Mouse (Mus musculus) forebrain, postnatal 0 days (tissue): ENCODE measurements at regions not wholly inside any gene's neighbourhood (a gene's known extent, or its start where the extent isn't known, plus 50 kb on each side); places are given as distances from the start of the nearest gene placed in this dataset.
A peak's percentile ranks its signal among the peaks of the same experiment; 100 is the strongest.

Experiments
- ATAC-seq: fragments of 200-750 bp; cut with Nextera tagmentation; 2 replicates; pipeline ENCODE4 v1.8.0; 2017; ENCODE audit warnings: mild to moderate bottlenecking, moderate library complexity
- DNase-seq: peaks from one replicate; pipeline ENCODE4 v3.0.0-alpha.2; 2015
- H3K27ac ChIP-seq: fragments of 300-500 bp; sonication (generic); 2 replicates; pipeline ENCODE4 v1.5.1; 2014; ENCODE audit warnings: low read depth, mild to moderate bottlenecking, antibody characterized with exemption, low read length, moderate library complexity, mixed read lengths
- H3K27me3 ChIP-seq: fragments of 300-500 bp; sonication (generic); 2 replicates; pipeline ENCODE4 v1.6.1; 2014; ENCODE audit warnings: mild to moderate bottlenecking, low read length, mixed read lengths; ENCODE audit not compliant: insufficient read depth
- H3K36me3 ChIP-seq: fragments of 300-500 bp; sonication (generic); 2 replicates; pipeline ENCODE4 v1.6.1; 2014; ENCODE audit warnings: mild to moderate bottlenecking, moderate library complexity; ENCODE audit not compliant: insufficient read depth
- H3K4me1 ChIP-seq: fragments of 300-500 bp; sonication (generic); 2 replicates; pipeline ENCODE4 v1.6.1; 2014; ENCODE audit warnings: antibody characterized with exemption; ENCODE audit not compliant: insufficient read depth
- H3K4me2 ChIP-seq: fragments of 300-500 bp; sonication (generic); 2 replicates; pipeline ENCODE4 v1.6.1; 2014; ENCODE audit warnings: low read depth, mild to moderate bottlenecking, moderate library complexity
- H3K4me3 ChIP-seq: fragments of 300-500 bp; sonication (generic); 2 replicates; pipeline ENCODE4 v1.5.1; 2014; ENCODE audit warnings: low read depth, low read length, mixed read lengths
- H3K9ac ChIP-seq: fragments of 300-500 bp; sonication (generic); 2 replicates; pipeline ENCODE4 v1.6.1; 2014; ENCODE audit warnings: mild to moderate bottlenecking
- H3K9me3 ChIP-seq: fragments of 300-500 bp; sonication (generic); 2 replicates; pipeline ENCODE4 v1.6.1; 2016; ENCODE audit warnings: low read length
- CTCF ChIP-seq: sonication (generic); IDR thresholded peaks from 2 replicates; pipeline ENCODE4 v1.5.1; 2016; ENCODE audit warnings: antibody characterized with exemption, control low read depth, low read depth
- WGBS: fragments of 180-500 bp; shearing (Covaris S2); extraction: QIAGEN DNeasy Blood & Tissue Kit; methylation state at CpG from one replicate; pipeline ENCODE4 v1.1.7; 2014; 5-methylcytosine and 5-hydroxymethylcytosine counted together

- DNase-seq (no peak), ATAC-seq (no peak)
- no peaks in the 10 kb centered on the region; the same call in 1 of the 2 replicates for H3K4me1 ChIP-seq
- WGBS = 30% methylated on average over 3 of the region's 3 CpGs
- H3K4me2 ChIP-seq = no peak overlapping the region
- H3K9me3 ChIP-seq = no peaks in the 10 kb centered on the region
- no peak for TF ChIP-seq CTCF
- no peak overlapping the region for H3K27ac ChIP-seq
- no peak overlapping the region for H3K9ac ChIP-seq
- H3K4me3 ChIP-seq = no peak overlapping the region
- H3K36me3 ChIP-seq = no peaks in the 10 kb centered on the region
- no peaks in the 10 kb centered on the region for H3K27me3 ChIP-seq
Observed at GRCm38 (mm10) chr3:137482546-137482945, 138.9 kb upstream of the Ddit4l start.

GRCm38 (mm10) chr3:137482971-137483370 lies 138.4 kb upstream of the Ddit4l start:
- Histone ChIP-seq H3K36me3 (no peaks in the 10 kb centered on the region), H3K9ac (no peak overlapping the region), H3K9me3 (no peaks in the 10 kb centered on the region), H3K4me1 (no peaks in the 10 kb centered on the region; the same call in 1 of the 2 replicates), H3K4me3 (no peak overlapping the region), H3K27me3 (no peaks in the 10 kb centered on the region), H3K4me2 (no peak overlapping the region), H3K27ac (no peak overlapping the region)
- DNase-seq (peak; percentile 39), ATAC-seq (no peak)
- no peak for TF ChIP-seq CTCF
- 12% methylated on average over 4 of the region's 4 CpGs for WGBS

- Histone ChIP-seq H3K4me3 (no peak overlapping the region), H3K27me3 (no peaks in the 10 kb centered on the region), H3K27ac (no peak overlapping the region), H3K36me3 (no peaks in the 10 kb centered on the region), H3K9me3 (no peaks in the 10 kb centered on the region), H3K4me1 (no peaks in the 10 kb centered on the region), H3K9ac (no peak overlapping the region), H3K4me2 (no peak overlapping the region)
- TF ChIP-seq CTCF = no peak
- DNase-seq = no peak
- no peak for ATAC-seq
Observed at GRCm38 (mm10) chr3:137489592-137489991, 131.8 kb upstream of the Ddit4l start.

GRCm38 (mm10) chr3:137491508-137492019 lies 129.8 kb upstream of the Ddit4l start:
- Histone ChIP-seq H3K27ac (no peak overlapping the region), H3K4me3 (no peak overlapping the region)
- no peak for ATAC-seq

GRCm38 (mm10) chr3:137498343-137498742 lies 123.1 kb upstream of the Ddit4l start:
- ATAC-seq = no peak
- 70% methylated on average over 3 of the region's 3 CpGs for WGBS

More at GRCm38 (mm10) chr3:137491508-137492019, 129.8 kb upstream of the Ddit4l start:
- Histone ChIP-seq H3K9me3 (no peaks in the 10 kb centered on the region), H3K9ac (no peak overlapping the region), H3K36me3 (no peaks in the 10 kb centered on the region), H3K27me3 (no peaks in the 10 kb centered on the region), H3K4me1 (no peaks in the 10 kb centered on the region), H3K4me2 (no peak overlapping the region)
- no peak for TF ChIP-seq CTCF
- WGBS = 93% methylated on average over 1 of the region's 1 CpGs
- no peak for DNase-seq

GRCm38 (mm10) chr3:137511283-137511682 lies 110.1 kb upstream of the Ddit4l start:
- ATAC-seq (no peak), DNase-seq (no peak)
- no peak overlapping the region for H3K9ac ChIP-seq
- 0 out of 2 replicates have a peak, but pooled peaks cover 5% of the 10 kb centered on the region for H3K4me1 ChIP-seq
- no peak overlapping the region for H3K4me2 ChIP-seq
- H3K27me3 ChIP-seq = no peaks in the 10 kb centered on the region
- no peaks in the 10 kb centered on the region for H3K9me3 ChIP-seq
- H3K36me3 ChIP-seq = no peaks in the 10 kb centered on the region
- H3K27ac ChIP-seq = no peak overlapping the region
- WGBS = 88% methylated on average over 1 of the region's 1 CpGs
- no peak for TF ChIP-seq CTCF
- H3K4me3 ChIP-seq = no peak overlapping the region

More at GRCm38 (mm10) chr3:137498343-137498742, 123.1 kb upstream of the Ddit4l start:
- H3K4me1 ChIP-seq = no peaks in the 10 kb centered on the region
- no peaks in the 10 kb centered on the region for H3K36me3 ChIP-seq
- DNase-seq = no peak
- no peak overlapping the region for H3K4me2 ChIP-seq
- H3K9ac ChIP-seq = no peak overlapping the region
- H3K27me3 ChIP-seq = no peaks in the 10 kb centered on the region
- H3K27ac ChIP-seq = no peak overlapping the region
- TF ChIP-seq CTCF = no peak
- H3K4me3 ChIP-seq = no peak overlapping the region
- no peaks in the 10 kb centered on the region for H3K9me3 ChIP-seq

GRCm38 (mm10) chr3:137512411-137512810 lies 109.0 kb upstream of the Ddit4l start:
- no peak for ATAC-seq

More at GRCm38 (mm10) chr3:137512411-137512810, 109.0 kb upstream of the Ddit4l start:
- Histone ChIP-seq H3K4me2 (no peak overlapping the region), H3K27ac (no peak overlapping the region), H3K4me1 (0 out of 2 replicates have a peak, but pooled peaks cover 5% of the 10 kb centered on the region), H3K4me3 (no peak overlapping the region), H3K9ac (no peak overlapping the region), H3K36me3 (no peaks in the 10 kb centered on the region), H3K9me3 (no peaks in the 10 kb centered on the region), H3K27me3 (no peaks in the 10 kb centered on the region)
- WGBS = 64% methylated on average over 2 of the region's 2 CpGs
- TF ChIP-seq CTCF = no peak
- no peak for DNase-seq
